Mouse (Mus musculus) megakaryocyte, embryonic 14.5 days (primary cell): ENCODE data around the gene Gstk1. TPM values are rescaled to one million over a fixed set of nuclear protein-coding genes. Genes with fewer than 3 reads are reported as not detected.
A peak's percentile ranks its signal among the peaks of the same experiment; 100 is the strongest.

Experiments used
- H3K27me3 ChIP-seq: replicated peaks from 2 replicates; pipeline ENCODE3; 2012; ENCODE audit warnings: inconsistent platforms
- H3K36me3 ChIP-seq: replicated peaks from 2 replicates; pipeline ENCODE3; 2012; ENCODE audit warnings: low read length, inconsistent platforms, mixed read lengths
- H3K4me1 ChIP-seq: 2 replicates; pipeline ENCODE4 v1.6.1; 2012; ENCODE audit warnings: inconsistent platforms
- H3K4me3 ChIP-seq: replicated peaks from 2 replicates; pipeline ENCODE3; 2012; ENCODE audit warnings: moderate library complexity, mild to moderate bottlenecking, inconsistent platforms
- H3K9me3 ChIP-seq: 2 replicates; pipeline ENCODE4 v1.6.1; 2012; ENCODE audit warnings: inconsistent platforms
- FLI1 ChIP-seq: IDR thresholded peaks from 2 replicates; pipeline ENCODE4 v1.6.1; 2012; ENCODE audit warnings: low read length, inconsistent platforms, mixed read lengths
- GATA1 ChIP-seq: IDR thresholded peaks from 3 replicates; pipeline ENCODE4 v1.6.1; 2012; ENCODE audit warnings: mixed read lengths, low read length, inconsistent platforms, borderline replicate concordance
- polyA plus RNA-seq: library from polyadenylated mRNA; stranded (reverse); fragments of >175 nt; gene quantifications from 2 replicates; pipeline ENCODE4 v1.2.3, GENCODE M21; 2012; ENCODE audit warnings: low replicate concordance; ENCODE audit not compliant: insufficient read depth

The Gstk1 gene
- polyA plus RNA-seq, 1 experiment = 0.46 TPM

- TF ChIP-seq FLI1 = no peak
- TF ChIP-seq GATA1 = no peak
- Histone ChIP-seq H3K4me3 (peak overlapping the region; percentile 86), H3K9me3 (no peaks in the 10 kb centered on the region), H3K4me1 (peaks cover 30% of the 10 kb centered on the region), H3K27me3 (peaks cover 35% of the 10 kb centered on the region), H3K36me3 (no peaks in the 10 kb centered on the region)
These were observed 53.6 kb downstream of the Gstk1 start for GRCm38 (mm10) chr6:42299362-42299761.

Other genes starting within 250 kb of the Gstk1 start
- gene Sva, start 207.5 kb upstream of the Gstk1 start, polyA plus RNA-seq = not detected in 2 replicates
- gene Tas2r139, start 105.0 kb upstream of the Gstk1 start, polyA plus RNA-seq = not detected in 2 replicates
- not detected in 2 replicates for gene Tas2r144, start 30.6 kb upstream of the Gstk1 start, polyA plus RNA-seq
- gene Tmem139, start 16.0 kb downstream of the Gstk1 start, polyA plus RNA-seq = not detected in 2 replicates
- gene Casp2, start 19.1 kb downstream of the Gstk1 start, polyA plus RNA-seq = 1.2 and 13.2 TPM in 2 replicates
- gene Clcn1, start 40.8 kb downstream of the Gstk1 start, polyA plus RNA-seq = not detected in 2 replicates
- gene Fam131b, start 78.7 kb downstream of the Gstk1 start, polyA plus RNA-seq = 0.41 TPM in 1 of 2 replicates, not detected in the other
- 8,612 and 27,789 TPM in 2 replicates for gene Zyx, start 103.7 kb downstream of the Gstk1 start, polyA plus RNA-seq
- not detected in 2 replicates for gene Epha1, start 127.3 kb downstream of the Gstk1 start, polyA plus RNA-seq
- gene Tas2r143, start 154.3 kb downstream of the Gstk1 start, polyA plus RNA-seq = not detected in 2 replicates
- not detected in 2 replicates for gene Tas2r135, start 159.5 kb downstream of the Gstk1 start, polyA plus RNA-seq
- not detected in 2 replicates for gene Tas2r126, start 188.6 kb downstream of the Gstk1 start, polyA plus RNA-seq
- gene Olfr458, start 219.3 kb downstream of the Gstk1 start, polyA plus RNA-seq = not detected in 2 replicates
- not detected in 2 replicates for gene Olfr457, start 230.4 kb downstream of the Gstk1 start, polyA plus RNA-seq
- gene Olfr456, start 241.3 kb downstream of the Gstk1 start, polyA plus RNA-seq = not detected in 2 replicates